Mouse (Mus musculus) cortical plate, adult 2 months (tissue): ENCODE measurements around the gene Qk. TPM values are rescaled to one million over a fixed set of nuclear protein-coding genes. Genes with fewer than 3 reads are reported as not detected.

Experiments
- H3K27ac ChIP-seq: fragments of 200-500 bp; 2 replicates; pipeline ENCODE4 v1.5.1; 2012; ENCODE audit warnings: low read length, control low read depth, inconsistent platforms; ENCODE audit not compliant: insufficient read depth
- H3K4me1 ChIP-seq: fragments of 200-500 bp; 2 replicates; pipeline ENCODE4 v1.6.1; 2011; ENCODE audit warnings: low read length; ENCODE audit not compliant: control insufficient read depth, insufficient read depth
- H3K4me3 ChIP-seq: fragments of 200-500 bp; 2 replicates; pipeline ENCODE4 v1.5.1; 2011; ENCODE audit warnings: mild to moderate bottlenecking, low read length, control low read depth; ENCODE audit not compliant: insufficient read depth
- CTCF ChIP-seq: fragments of 200-500 bp; IDR thresholded peaks from 2 replicates; pipeline ENCODE4 v1.5.1; 2011; ENCODE audit warnings: mild to moderate bottlenecking, control low read depth, low read length; ENCODE audit not compliant: insufficient read depth; ENCODE audit errors: extremely low read depth
- POLR2A ChIP-seq: fragments of 200-500 bp; IDR thresholded peaks from 2 replicates; pipeline ENCODE4 v1.6.1; 2011; ENCODE audit warnings: mild to moderate bottlenecking, low read length, control low read depth; ENCODE audit not compliant: insufficient read depth; ENCODE audit errors: extremely low read depth
- polyA plus RNA-seq: library from polyadenylated mRNA; depleted of rRNA; stranded (reverse); fragments of >200 nt; gene quantifications from 2 replicates; pipeline ENCODE4 v1.2.3, GENCODE M21; 2012

The Qk gene
- polyA plus RNA-seq, 1 experiment: 285 TPM

GRCm38 (mm10) chr17:10216164-10216563 is 103.5 kb downstream of the Qk start:
- H3K4me3 ChIP-seq: no peak overlapping the region
- TF ChIP-seq POLR2A (no peak), CTCF (no peak)

GRCm38 (mm10) chr17:10209154-10209777 is 110.4 kb downstream of the Qk start:
- Histone ChIP-seq H3K4me1 (no peaks in the 10 kb centered on the region), H3K27ac (no peak overlapping the region), H3K4me3 (no peak overlapping the region)
- no peak for TF ChIP-seq CTCF
- TF ChIP-seq POLR2A: no peak

More at GRCm38 (mm10) chr17:10216164-10216563, 103.5 kb downstream of the Qk start:
- peaks cover 2% of the 10 kb centered on the region; the same call in 1 of the 2 replicates for H3K4me1 ChIP-seq
- H3K27ac ChIP-seq: no peak overlapping the region

- no peaks in the 10 kb centered on the region for H3K4me1 ChIP-seq
- H3K27ac ChIP-seq: no peak overlapping the region
- no peak overlapping the region for H3K4me3 ChIP-seq
- no peak for TF ChIP-seq POLR2A
- TF ChIP-seq CTCF: no peak
Observed at GRCm38 (mm10) chr17:10198662-10199061, 121.0 kb downstream of the Qk start.

- no peak overlapping the region for H3K4me3 ChIP-seq
- no peak overlapping the region; the same call in 1 of the 2 replicates for H3K27ac ChIP-seq
- no peak for TF ChIP-seq POLR2A
- no peak for TF ChIP-seq CTCF
Observed at GRCm38 (mm10) chr17:10198231-10198630, 121.4 kb downstream of the Qk start.

GRCm38 (mm10) chr17:10195703-10196102 is 124.0 kb downstream of the Qk start:
- Histone ChIP-seq H3K4me1 (no peaks in the 10 kb centered on the region), H3K4me3 (no peak overlapping the region), H3K27ac (no peak overlapping the region)
- TF ChIP-seq POLR2A (no peak), CTCF (no peak)

More at GRCm38 (mm10) chr17:10198231-10198630, 121.4 kb downstream of the Qk start:
- no peaks in the 10 kb centered on the region for H3K4me1 ChIP-seq

GRCm38 (mm10) chr17:10190857-10191256 is 128.8 kb downstream of the Qk start:
- TF ChIP-seq CTCF (no peak), POLR2A (no peak)
- Histone ChIP-seq H3K27ac (no peak overlapping the region), H3K4me1 (no peaks in the 10 kb centered on the region), H3K4me3 (no peak overlapping the region)

GRCm38 (mm10) chr17:10188481-10188880 is 131.2 kb downstream of the Qk start:
- no peaks in the 10 kb centered on the region for H3K4me1 ChIP-seq
- no peak overlapping the region for H3K4me3 ChIP-seq
- TF ChIP-seq CTCF (no peak), POLR2A (no peak)
- H3K27ac ChIP-seq: no peak overlapping the region; the same call in 1 of the 2 replicates

- no peak overlapping the region for H3K4me3 ChIP-seq
- TF ChIP-seq POLR2A (no peak), CTCF (no peak)
- H3K27ac ChIP-seq: no peak overlapping the region
- H3K4me1 ChIP-seq: no peaks in the 10 kb centered on the region
Observed at GRCm38 (mm10) chr17:10187431-10188020, 132.1 kb downstream of the Qk start.

- Histone ChIP-seq H3K4me1 (no peaks in the 10 kb centered on the region), H3K4me3 (no peak overlapping the region), H3K27ac (no peak overlapping the region)
- TF ChIP-seq POLR2A (no peak), CTCF (no peak)
Observed at GRCm38 (mm10) chr17:10181761-10182160, 137.9 kb downstream of the Qk start.

- no peak overlapping the region for H3K27ac ChIP-seq
- no peak overlapping the region for H3K4me3 ChIP-seq
- no peak for TF ChIP-seq POLR2A
- no peak for TF ChIP-seq CTCF
- no peaks in the 10 kb centered on the region for H3K4me1 ChIP-seq
Observed at GRCm38 (mm10) chr17:10177096-10177495, 142.6 kb downstream of the Qk start.

GRCm38 (mm10) chr17:10161258-10161657 is 158.4 kb downstream of the Qk start:
- H3K4me3 ChIP-seq: no peak overlapping the region
- no peak overlapping the region for H3K27ac ChIP-seq
- TF ChIP-seq POLR2A (no peak), CTCF (no peak)

More at GRCm38 (mm10) chr17:10161258-10161657, 158.4 kb downstream of the Qk start:
- H3K4me1 ChIP-seq: no peaks in the 10 kb centered on the region
